ENCODE assay signal across 19 mouse cellular contexts in the genomic region with DNA sequence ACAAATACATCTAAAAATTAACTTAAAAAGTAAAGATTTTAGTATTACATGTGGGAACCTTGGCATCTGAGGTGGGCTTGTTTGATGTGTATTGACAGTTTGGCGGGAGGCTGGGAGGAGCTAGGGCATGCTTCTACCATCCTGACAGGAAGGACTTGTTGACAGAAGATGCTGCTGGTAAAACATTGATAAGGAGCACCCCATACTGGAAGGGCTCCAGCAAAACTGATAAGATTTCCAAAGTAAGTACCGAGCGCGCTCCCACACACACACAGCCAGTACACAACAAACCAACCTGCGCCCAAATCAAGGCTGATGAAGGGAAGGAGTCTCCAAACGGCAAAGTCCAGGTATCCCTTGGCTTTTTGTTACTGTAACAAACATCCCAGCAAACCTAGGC. TPM values are rescaled to one million over a fixed set of nuclear protein-coding genes. Genes with fewer than 3 reads are reported as not detected.
DNase-seq lines count a peak whose midpoint lies in the region; ATAC-seq and TF ChIP-seq lines count a peak whose summit lies in the region.
"Had no signal": no experiment of that assay in that cellular context is flagged by ENCODE, and none has a peak within 500 bp of the region (broad histone marks: within the 10 kb centered on the region; RNA-seq: fewer than 3 reads in every experiment).

No protein-coding gene starts in this region.

- TF ChIP-seq CTCF in lung, postnatal 0 days (IDR thresholded peaks at IDR 0.05) = no peak

- ATAC-seq in lung, postnatal 0 days = no peak
- peak; percentile 94 for ATAC-seq in liver, embryonic 11.5 days (replicated peaks; ENCODE audit: low FRiP score)
- peak; percentile 73 for ATAC-seq in megakaryocyte-erythroid progenitor cell, adult 5-6 weeks (replicated peaks; ENCODE audit: low FRiP score, low TSS enrichment, poor library complexity, severe bottlenecking)
- no peak for ATAC-seq in hindbrain, embryonic 11.5 days (ENCODE audit: low FRiP score)

- no peak overlapping the region for H3K4me2 ChIP-seq in lung, postnatal 0 days (replicated peaks; ENCODE audit: low read depth, low read length)
- peak overlapping the region; percentile 23; the same call in 1 of the 2 replicates for H3K4me2 ChIP-seq in liver, embryonic 11.5 days
- H3K4me2 ChIP-seq in hindbrain, embryonic 11.5 days (replicated peaks; ENCODE audit: low read depth, low read length) = no peak overlapping the region
- H3K4me2 ChIP-seq: embryonic facial prominence, embryonic 13.5 days; hindbrain, embryonic 14.5 days; limb, embryonic 13.5 days; neural tube, embryonic 15.5 days had no signal

- 49% methylated on average over 6 of the region's 6 CpGs for WGBS in lung, postnatal 0 days
- 24% methylated on average over 6 of the region's 6 CpGs for WGBS in liver, embryonic 11.5 days
- WGBS in hindbrain, embryonic 11.5 days = 96% methylated on average over 6 of the region's 6 CpGs

- H3K9me3 ChIP-seq in lung, postnatal 0 days (ENCODE audit: low read length) = no peaks in the 10 kb centered on the region
- no peaks in the 10 kb centered on the region for H3K9me3 ChIP-seq in liver, embryonic 11.5 days (ENCODE audit: control insufficient read depth, low read length)
- H3K9me3 ChIP-seq in hindbrain, embryonic 11.5 days (ENCODE audit: control insufficient read depth, low read length) = no peaks in the 10 kb centered on the region
- H3K9me3 ChIP-seq: embryonic facial prominence, embryonic 13.5 days; neural tube, embryonic 15.5 days had no signal

- H3K9ac ChIP-seq in lung, postnatal 0 days (replicated peaks; ENCODE audit: low read depth) = no peak overlapping the region
- H3K9ac ChIP-seq in liver, embryonic 11.5 days (ENCODE audit: low read depth, low read length) = no peak overlapping the region
- H3K9ac ChIP-seq in hindbrain, embryonic 11.5 days (ENCODE audit: low read depth, low read length) = no peak overlapping the region
- H3K9ac ChIP-seq: embryonic facial prominence, embryonic 13.5 days; hindbrain, embryonic 14.5 days; limb, embryonic 13.5 days; neural tube, embryonic 15.5 days had no signal

- H3K4me1 ChIP-seq in lung, postnatal 0 days (ENCODE audit: insufficient read depth, low read depth, low read length) = no peaks in the 10 kb centered on the region
- H3K4me1 ChIP-seq in liver, embryonic 11.5 days (replicated peaks; ENCODE audit: control insufficient read depth, insufficient read depth, low read length) = peaks cover 12% of the 10 kb centered on the region
- no peaks in the 10 kb centered on the region for H3K4me1 ChIP-seq in hindbrain, embryonic 11.5 days (replicated peaks; ENCODE audit: control insufficient read depth, insufficient read depth, low read length)
- H3K4me1 ChIP-seq: embryonic facial prominence, embryonic 13.5 days; limb, embryonic 13.5 days; neural tube, embryonic 15.5 days had no signal

- no peak for DNase-seq in lung, postnatal 0 days (ENCODE audit: low spot score)
- DNase-seq in lung, postnatal 10 days = no peak
- DNase-seq in c-Kit-negative CD71-positive TER-119-positive erythroid progenitor cells, embryonic 14.5 days (ENCODE audit: low read depth, low spot score) = peak; percentile 48
- DNase-seq in liver, embryonic 11.5 days (ENCODE audit: low spot score) = no peak
- DNase-seq in cerebellum, postnatal 25 days = no peak
- DNase-seq in hindbrain, embryonic 11.5 days (ENCODE audit: low spot score) = no peak
- DNase-seq: adrenal gland, adult 2 months; cerebellum, adult 18-20 months; heart, adult 2 months; kidney, adult 11 months; kidney, postnatal 4 days; midbrain, embryonic 14.5 days had no signal

- no peaks in the 10 kb centered on the region for H3K27me3 ChIP-seq in lung, postnatal 0 days (replicated peaks; ENCODE audit: insufficient read depth, low read length)
- 0 out of 2 replicates have a peak, but pooled peaks cover 3% of the 10 kb centered on the region for H3K27me3 ChIP-seq in liver, embryonic 11.5 days (replicated peaks; ENCODE audit: control insufficient read depth, insufficient read depth, low read length)
- H3K27me3 ChIP-seq in hindbrain, embryonic 11.5 days (ENCODE audit: control insufficient read depth, insufficient read depth, low read length) = no peaks in the 10 kb centered on the region
- H3K27me3 ChIP-seq: embryonic facial prominence, embryonic 13.5 days; limb, embryonic 13.5 days; neural tube, embryonic 15.5 days had no signal

- H3K27ac ChIP-seq in lung, postnatal 0 days (ENCODE audit: low read length) = no peak overlapping the region
- H3K27ac ChIP-seq in liver, embryonic 11.5 days (ENCODE audit: low read depth, low read length) = no peak overlapping the region
- no peak overlapping the region for H3K27ac ChIP-seq in hindbrain, embryonic 11.5 days (ENCODE audit: low read depth, low read length)
- H3K27ac ChIP-seq: embryonic facial prominence, embryonic 13.5 days; heart, adult 2 months; hindbrain, embryonic 14.5 days; limb, embryonic 13.5 days; macrophage; neural tube, embryonic 15.5 days had no signal

- no peaks in the 10 kb centered on the region for H3K36me3 ChIP-seq in lung, postnatal 0 days (ENCODE audit: insufficient read depth, low read length)
- H3K36me3 ChIP-seq in liver, embryonic 11.5 days (ENCODE audit: control insufficient read depth, insufficient read depth, low read length) = no peaks in the 10 kb centered on the region
- no peaks in the 10 kb centered on the region for H3K36me3 ChIP-seq in hindbrain, embryonic 11.5 days (ENCODE audit: control insufficient read depth, insufficient read depth, low read length)
- H3K36me3 ChIP-seq: embryonic facial prominence, embryonic 13.5 days; limb, embryonic 13.5 days; neural tube, embryonic 15.5 days had no signal

- no peak overlapping the region for H3K4me3 ChIP-seq in lung, postnatal 0 days (ENCODE audit: low read depth, low read length)
- H3K4me3 ChIP-seq in liver, embryonic 11.5 days (ENCODE audit: low read depth, low read length) = no peak overlapping the region
- no peak overlapping the region for H3K4me3 ChIP-seq in hindbrain, embryonic 11.5 days (ENCODE audit: low read depth, low read length)
- H3K4me3 ChIP-seq: embryonic facial prominence, embryonic 13.5 days; heart, adult 2 months; limb, embryonic 13.5 days; myocyte; neural tube, embryonic 15.5 days had no signal

- 0 out of 2 replicates have a peak, but pooled peaks have one; percentile 48 for TF ChIP-seq EP300 in lung, postnatal 0 days (IDR thresholded peaks at IDR 0.05)

RNA-seq across cellular contexts. Expression of gene Sorbs1, which starts 22.9 kb away (rescaled TPM):
- 36.4 and 38.7 TPM in 2 replicates for polyA plus RNA-seq in lung, postnatal 0 days (2015; fragmentation: Nextera tagmentation; extraction: Ambion mirVana)
- 41.9 and 45.0 TPM in 2 replicates for polyA plus RNA-seq in liver, embryonic 11.5 days (2014; fragmentation: Nextera tagmentation; extraction: Ambion mirVana)
- total RNA-seq in megakaryocyte-erythroid progenitor cell, adult 5-6 weeks (2014; fragmentation: Nextera tagmentation) = 13.9 and 33.6 TPM in 2 replicates
- 12.3 and 30.4 TPM in 2 replicates for total RNA-seq in megakaryocyte-erythroid progenitor cell, adult 5-6 weeks (2017)
- 82.7 and 97.2 TPM in 2 replicates for polyA plus RNA-seq in hindbrain, embryonic 11.5 days (2014; fragmentation: Nextera tagmentation; extraction: Ambion mirVana)

RNA-seq across cellular contexts. Expression of gene Aldh18a1, which starts 51.7 kb away (rescaled TPM):
- 11.1 and 13.6 TPM in 2 replicates for polyA plus RNA-seq in lung, postnatal 0 days (2015; fragmentation: Nextera tagmentation; extraction: Ambion mirVana)
- 103 and 114 TPM in 2 replicates for polyA plus RNA-seq in liver, embryonic 11.5 days (2014; fragmentation: Nextera tagmentation; extraction: Ambion mirVana)
- 89.6 and 91.3 TPM in 2 replicates for total RNA-seq in megakaryocyte-erythroid progenitor cell, adult 5-6 weeks (2014; fragmentation: Nextera tagmentation)
- 69.1 and 106 TPM in 2 replicates for total RNA-seq in megakaryocyte-erythroid progenitor cell, adult 5-6 weeks (2017)
- polyA plus RNA-seq in hindbrain, embryonic 11.5 days (2014; fragmentation: Nextera tagmentation; extraction: Ambion mirVana) = 62.7 and 70.1 TPM in 2 replicates

Comparison
In these comparisons a context has a peak if more than half of its experiments do, and no peak if none do; other contexts are left out.
1. ATAC-seq: peak in liver, embryonic 11.5 days (single experiment) and megakaryocyte-erythroid progenitor cell, adult 5-6 weeks (single experiment); none in lung, postnatal 0 days (single experiment) and hindbrain, embryonic 11.5 days (single experiment).